Mouse (Mus musculus): ENCODE data around the gene Fam240a.

DNA sequence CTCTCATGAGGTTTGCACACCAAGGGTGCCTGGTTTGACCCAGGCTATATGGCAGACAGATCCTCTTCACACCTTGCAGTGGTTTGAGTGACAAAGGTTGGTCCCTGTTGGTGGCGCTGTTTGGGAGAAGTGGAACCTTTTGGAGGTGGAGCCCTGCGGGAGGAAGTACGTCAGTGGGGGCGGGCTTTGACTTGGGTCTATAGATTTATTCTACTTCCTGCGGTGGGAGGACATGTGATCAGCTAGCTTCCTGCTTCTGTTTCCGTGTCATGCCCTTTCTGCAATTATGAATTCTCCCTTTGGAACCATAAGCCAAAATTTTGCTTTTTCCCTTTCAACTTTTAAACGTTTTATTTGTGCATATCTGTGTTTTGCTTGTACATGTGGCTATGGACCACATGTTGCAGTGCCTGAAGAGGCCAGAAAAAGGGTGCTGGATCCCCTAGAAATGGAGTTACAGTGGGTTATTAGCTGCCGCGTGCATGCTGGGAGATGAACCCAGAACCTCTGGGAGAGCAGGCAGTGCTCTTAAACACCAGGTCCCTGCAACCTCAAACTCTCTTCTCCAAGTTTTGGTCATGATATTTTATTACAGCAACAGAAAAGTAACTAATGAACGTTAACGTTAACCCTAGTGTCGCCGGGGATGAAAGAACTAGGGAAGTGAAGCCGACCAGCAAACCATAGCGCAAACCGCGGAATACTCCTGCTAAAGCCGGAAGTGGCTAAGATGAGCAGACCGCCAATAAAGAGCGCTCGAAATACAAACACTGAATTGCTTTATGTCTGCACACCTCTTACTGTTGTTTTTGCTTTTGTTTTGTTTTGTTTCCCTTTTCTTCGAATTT, 48.6 kb upstream of the Fam240a start:
- TF ChIP-seq CTCF (conservative IDR thresholded peaks at IDR 0.05; ENCODE audit: insufficient read depth, insufficient read length, low read depth, low read length), result no peak
- TF ChIP-seq POLR2A (IDR thresholded peaks at IDR 0.05; ENCODE audit: low read depth, low read length), result no peak

Data from kidney, adult 2 months (tissue).